Mouse (Mus musculus): Measurements from ENCODE around the gene Abhd11.
A peak's percentile ranks its signal among the peaks of the same experiment; 100 is the strongest.
"Not testable (repeated sequence)": the region's sequence is repeated elsewhere in the genome, so short reads cannot be mapped to it uniquely, and the experiment has no call there.

Gene Abhd11

DNA sequence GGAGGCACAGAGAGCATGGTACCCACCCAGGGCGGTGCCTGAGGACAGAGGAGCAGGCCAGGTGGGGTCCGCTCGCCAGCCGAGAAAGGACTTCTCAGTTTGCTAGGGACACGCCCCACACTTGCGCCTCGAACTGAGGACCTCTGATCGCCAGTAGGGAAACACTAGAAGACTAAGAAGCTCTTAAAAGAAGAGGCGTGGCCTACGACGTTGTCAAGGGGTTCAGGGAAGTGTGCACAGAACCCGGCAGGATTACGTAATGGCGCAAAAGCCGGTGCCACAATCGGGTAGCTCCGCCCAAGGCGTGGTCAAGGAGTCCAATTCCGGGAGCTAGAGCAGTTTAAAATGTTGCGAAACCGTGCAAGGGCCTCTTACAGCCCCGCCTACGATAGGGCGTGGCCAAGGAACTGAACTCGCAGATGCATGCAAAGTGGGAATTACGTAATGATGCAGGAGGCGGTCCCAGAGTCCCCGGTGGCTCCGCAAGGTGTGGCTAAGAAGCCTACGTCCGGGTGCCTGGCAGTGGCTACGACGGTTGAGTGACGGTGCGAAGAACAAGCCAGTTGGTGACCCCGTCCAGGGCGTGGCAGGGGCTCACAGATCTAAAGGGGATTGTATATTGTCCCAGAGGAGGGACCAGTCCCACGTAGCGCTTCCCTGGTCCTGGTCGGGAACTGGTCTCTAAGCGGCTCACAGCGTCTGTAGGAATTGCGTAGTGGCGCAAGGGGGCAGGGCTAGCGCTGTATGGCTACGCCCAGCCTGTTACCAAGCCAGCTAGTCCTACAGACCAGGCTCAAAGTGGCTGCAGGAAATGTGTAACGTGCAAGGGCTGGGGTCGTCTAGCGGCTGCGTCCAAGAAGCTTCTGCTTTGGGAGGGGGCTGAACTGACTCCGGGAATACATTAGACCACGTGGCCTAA, at the start of gene Abhd11:
Gene Abhd11, plus strand, starts transcription at position 482 of the 919 bp plus-strand sequence.
- peak; percentile 99 to 100 for DNase-seq

DNA sequence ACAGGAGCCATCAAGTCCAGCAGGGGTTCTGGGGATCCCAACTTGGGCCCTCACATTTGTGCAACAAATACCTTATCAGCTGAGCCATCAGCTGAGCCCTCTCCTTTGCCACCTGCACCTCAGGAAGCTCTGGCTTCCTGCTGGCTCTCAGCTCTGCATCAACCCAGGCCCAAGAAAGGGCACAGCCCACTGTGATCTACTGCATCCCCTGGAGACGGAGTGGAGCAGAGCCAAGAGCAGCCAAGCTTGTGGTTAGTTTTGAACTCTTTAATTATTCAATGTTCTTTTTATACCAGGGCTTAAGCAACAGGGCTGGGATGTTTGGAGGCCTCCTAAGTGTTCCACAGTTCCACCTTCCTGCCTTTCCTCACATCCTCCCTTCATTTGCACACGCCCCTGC, 48.5 kb upstream of the Abhd11 start:
- no peak for DNase-seq

DNA sequence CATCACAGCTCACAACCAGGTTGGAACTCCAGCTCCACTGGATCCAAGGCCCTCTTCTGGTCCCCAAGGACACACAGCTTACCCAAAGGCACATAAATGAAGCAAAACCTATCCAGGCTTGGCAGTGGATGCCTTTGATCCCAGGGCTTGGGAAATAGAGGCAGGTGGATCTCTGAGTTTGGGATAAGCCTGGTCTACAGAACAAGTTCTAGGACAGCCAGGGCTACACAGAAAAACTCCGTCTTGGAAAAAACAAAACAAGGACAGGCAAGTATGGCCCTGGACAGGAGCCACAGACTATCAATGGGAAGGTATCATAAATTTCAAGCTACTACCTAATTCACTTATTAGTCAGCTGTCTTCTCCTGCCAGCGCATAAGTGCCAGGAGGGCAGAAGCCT, 47.4 kb upstream of the Abhd11 start:
- no peak for DNase-seq

DNA sequence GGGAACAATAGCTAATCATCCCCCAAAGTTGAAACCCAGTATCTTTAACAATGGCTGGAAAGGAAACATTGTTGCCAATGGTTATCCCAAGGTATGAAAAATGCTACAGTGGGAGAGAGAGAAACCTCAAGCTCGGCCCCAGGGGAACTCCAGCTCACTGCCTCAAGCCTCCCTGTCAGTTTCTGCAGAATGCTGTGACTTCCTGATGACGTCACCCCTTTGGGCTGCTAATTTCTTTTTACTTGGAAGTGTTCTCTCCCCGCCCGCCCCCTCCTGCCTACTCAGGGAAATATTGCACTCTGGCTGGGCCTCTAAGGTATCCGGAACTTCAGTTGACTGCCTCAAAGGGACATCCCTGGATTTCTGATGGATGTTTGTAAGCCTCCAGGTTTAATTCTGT, 45.4 kb upstream of the Abhd11 start:
- DNase-seq, result peak; percentile 74 to 77

DNA sequence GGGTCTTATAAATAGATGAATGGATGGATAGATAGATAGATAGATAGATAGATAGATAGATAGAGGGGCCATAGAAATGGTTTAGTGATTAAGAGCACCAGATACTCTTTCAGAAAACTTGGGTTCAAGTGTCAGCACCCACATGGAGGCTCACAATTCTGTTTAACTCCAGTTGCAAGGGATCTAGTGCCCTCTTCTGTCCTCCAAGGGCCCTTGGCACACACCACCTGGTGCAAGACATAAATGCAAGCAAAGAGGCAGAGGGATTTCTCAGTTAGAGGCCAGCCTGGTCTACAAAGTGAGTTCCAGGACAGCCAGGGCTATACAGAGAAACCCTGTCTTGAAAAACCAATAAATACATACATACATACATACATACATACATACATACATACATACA, 44.3 kb upstream of the Abhd11 start:
- not testable (repeated sequence) for DNase-seq

DNA sequence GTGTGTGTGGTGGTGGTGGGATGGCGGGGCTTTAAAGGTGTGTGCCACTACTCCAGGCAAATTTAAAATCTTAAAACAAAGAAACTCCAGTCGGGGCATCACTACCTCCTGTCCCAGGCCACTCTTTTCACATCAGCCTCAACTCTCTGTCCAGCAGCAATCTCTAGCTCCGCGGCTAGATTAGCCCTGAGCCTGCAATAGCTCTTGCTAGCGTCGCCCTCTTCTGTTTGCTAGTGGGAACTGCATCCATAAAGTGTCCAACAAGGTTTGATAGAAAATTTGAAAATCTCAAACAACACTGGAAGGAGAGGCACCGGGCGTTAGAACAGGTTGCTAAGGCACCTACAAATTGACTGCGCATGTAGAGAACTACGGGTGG, 43.5 kb upstream of the Abhd11 start:
- peak; percentile 65 to 86 for DNase-seq

DNA sequence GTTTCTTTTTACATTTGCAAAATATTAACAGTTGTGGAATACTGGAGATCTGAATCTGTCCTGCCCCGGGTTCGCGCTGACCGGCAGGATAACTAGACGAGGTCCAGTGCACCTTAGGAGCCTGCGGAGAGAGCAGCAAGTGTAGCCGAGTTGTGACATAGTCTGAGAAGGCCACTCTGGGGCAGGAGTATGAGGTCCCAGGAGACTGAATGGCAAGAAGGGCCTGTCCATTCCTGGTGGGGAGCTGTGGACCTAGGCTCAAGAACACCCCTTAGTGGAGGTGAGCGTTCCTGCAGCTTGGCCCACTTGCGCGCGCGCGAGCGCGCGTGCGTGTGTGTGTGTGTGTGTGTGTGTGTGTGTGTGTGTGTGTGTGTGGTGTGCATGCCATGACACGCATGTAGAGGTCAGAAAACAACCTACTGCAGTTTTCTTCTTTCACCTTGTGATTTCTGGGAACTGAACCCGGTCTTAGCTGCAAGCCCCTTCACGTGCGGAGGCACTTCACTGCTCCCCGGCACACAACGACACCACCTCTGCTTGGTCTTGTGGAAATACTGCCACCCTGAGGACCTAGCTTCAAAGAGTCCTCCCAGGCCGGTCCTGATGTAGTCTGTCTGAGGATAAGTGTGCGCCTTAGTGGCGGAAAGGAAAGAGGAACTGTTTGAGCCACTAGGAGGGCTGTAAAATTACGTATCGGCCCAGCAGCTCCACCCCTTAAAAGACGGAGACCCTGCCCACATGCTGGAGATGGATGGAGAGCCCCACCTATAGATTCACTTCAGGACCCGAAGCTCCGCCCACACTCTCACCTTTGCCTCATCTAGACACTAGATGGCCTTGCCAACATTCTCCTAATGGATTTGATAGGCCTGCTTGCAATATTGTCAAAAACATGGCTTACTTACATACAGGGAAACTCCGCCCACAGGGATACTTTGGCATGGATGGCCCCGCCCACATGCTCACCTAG, 42.8 kb upstream of the Abhd11 start:
- peak; percentile 70 to 81 for DNase-seq

DNA sequence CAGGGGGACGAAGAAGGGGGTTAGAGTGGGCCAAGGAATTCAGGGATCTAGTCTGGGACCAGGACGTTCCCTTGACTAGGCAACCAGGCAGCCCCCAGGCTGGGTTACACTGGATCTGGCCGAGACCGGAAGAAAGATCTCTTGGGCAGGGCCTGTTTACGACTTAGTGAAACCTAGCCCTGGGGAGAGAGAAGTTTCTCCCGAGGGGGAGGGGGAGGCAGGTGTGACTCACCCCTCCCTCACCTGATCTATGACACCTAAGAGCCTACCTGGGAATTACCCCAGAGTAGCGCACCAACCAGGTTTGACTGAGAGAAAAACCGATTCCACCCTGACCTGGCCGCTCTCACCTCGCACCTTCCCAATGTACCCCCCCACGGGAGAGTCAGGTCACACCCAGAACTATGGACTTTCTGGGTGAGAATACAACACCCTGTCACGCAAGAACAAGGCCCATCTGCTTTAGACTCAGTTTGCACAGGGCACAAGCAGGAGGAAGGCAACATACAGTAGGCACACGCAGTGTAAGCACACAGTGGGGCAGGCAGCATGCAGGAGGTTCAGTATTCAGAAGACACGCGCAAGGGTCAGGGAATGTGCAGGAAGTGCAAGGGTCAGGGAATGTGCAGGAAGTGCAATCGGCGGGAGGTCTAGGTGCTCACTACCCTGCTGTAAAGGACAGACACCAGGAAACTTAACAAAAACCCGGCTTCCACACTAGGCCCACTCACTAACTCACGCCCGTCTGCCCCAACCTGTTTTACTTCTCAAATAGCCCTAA, 41.6 kb upstream of the Abhd11 start:
- DNase-seq, result peak in 1 of 2 experiments; percentile 15

DNA sequence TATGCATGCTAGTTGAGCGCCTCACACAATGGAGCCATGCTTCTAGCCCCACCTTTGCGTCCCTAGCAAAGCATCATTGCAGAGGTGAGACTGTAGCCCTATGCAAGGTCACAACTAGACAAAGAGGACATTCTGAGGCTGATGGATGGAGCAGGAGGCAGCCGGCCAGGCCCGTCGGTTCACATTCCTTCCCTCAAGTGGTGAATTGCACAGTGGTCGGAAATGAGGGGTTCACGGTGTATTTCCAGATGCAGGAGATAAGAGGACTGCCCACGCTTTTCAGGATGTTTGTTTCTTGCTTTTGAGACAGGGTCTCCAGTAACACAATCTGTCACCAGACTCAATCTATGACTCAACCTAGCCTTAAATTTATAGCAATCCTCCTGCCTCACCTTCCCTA, 38.3 kb upstream of the Abhd11 start:
- peak; percentile 55 to 75 for DNase-seq

DNA sequence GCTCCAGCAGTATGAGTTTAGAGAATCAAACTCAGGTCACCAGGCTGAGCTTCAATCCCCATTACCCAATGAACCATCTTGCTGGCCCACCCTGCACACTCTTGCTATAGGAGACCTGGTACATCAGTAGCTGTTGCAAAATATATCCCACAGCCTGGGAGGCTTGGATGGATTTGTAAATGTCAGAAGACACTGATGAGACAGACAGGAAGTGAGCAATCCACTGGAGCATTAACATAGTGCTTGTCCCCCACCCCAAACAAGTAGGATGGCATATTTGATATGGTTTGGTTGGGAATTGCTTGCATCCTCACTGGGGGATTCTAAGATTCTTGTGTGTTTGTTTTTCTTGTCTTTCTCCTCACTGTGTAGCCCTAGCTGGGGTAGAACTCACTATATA, 35.9 kb upstream of the Abhd11 start:
- no peak for DNase-seq

DNA sequence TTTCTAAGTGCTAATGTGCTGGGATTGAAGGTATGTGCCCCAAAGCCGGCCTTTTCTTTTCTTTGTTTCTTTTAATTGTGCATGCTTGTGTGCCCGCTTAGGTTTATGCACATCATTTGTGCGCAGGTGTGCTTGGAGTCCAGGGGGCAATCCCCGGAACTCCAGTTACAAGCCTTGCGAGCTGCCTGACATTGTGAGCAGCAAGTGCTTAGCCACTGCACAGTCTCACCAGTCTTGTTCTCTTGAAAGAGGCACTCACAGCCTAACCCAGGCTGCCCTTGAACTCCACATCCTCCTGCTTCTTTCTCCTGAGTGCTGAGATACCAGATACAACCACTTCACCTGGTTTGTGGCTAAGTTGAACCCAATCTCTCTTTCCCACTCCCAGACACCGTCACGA, 35.4 kb upstream of the Abhd11 start:
- DNase-seq, result peak in 1 of 2 experiments; percentile 55

DNA sequence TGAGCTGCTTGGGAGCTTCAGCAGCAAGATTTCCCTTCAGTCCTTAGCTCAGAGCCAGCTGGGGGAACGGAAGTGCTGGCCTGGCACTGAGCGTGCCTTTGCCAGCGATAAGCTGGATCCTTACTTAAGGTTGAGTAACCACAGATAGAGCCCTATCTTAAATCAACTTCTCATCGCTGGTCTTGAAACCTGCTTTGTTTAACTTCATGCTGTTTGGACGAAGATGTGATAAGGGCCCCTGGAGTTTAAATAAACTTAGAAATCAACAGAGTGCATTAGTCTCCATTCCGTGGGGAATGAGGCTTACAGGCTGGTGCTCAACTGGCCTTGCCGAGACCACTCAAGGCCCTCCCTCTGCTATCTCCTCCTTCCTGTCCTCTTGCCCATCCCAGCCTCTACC, 34.7 kb upstream of the Abhd11 start:
- DNase-seq, result peak; percentile 37 to 71

DNA sequence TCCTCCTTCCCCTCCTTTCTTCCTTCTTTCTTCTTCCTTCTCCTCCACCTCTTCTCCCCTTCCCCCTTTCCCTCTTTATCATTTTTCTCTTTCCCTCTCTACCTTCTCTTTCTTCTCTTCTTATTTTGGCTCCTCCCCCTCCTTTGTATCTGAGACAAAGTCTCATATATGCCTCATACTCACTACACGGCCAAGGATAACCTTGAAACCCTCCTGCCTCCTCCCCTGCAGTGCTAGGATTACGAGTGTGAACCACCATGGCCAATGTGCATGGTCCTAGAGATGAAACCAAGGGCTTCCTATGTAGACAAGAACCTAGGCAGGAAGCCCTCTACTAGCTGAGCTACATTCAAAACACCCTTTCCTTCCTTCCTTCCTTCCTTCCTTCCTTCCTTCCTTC, 34.0 kb upstream of the Abhd11 start:
- no peak for DNase-seq

DNA sequence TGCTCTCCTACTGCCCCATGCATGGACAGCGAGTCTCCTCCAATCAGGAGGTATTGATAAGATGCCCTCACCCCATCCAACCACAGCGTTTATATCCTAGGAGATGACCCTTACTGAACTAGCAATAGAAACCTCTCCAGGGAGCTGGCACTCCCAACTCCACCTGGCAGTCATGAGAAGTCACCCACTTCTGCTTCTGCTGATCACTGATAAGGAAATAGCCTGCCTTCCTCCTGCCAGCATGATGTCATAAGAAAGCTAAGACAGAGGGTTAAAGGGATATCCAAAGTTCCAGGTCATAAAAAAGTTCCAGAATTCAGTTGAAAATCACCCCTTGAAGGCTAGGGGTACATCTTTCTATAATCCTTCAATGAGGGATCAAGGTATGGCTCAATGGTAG, 32.8 kb upstream of the Abhd11 start:
- no peak for DNase-seq

DNA sequence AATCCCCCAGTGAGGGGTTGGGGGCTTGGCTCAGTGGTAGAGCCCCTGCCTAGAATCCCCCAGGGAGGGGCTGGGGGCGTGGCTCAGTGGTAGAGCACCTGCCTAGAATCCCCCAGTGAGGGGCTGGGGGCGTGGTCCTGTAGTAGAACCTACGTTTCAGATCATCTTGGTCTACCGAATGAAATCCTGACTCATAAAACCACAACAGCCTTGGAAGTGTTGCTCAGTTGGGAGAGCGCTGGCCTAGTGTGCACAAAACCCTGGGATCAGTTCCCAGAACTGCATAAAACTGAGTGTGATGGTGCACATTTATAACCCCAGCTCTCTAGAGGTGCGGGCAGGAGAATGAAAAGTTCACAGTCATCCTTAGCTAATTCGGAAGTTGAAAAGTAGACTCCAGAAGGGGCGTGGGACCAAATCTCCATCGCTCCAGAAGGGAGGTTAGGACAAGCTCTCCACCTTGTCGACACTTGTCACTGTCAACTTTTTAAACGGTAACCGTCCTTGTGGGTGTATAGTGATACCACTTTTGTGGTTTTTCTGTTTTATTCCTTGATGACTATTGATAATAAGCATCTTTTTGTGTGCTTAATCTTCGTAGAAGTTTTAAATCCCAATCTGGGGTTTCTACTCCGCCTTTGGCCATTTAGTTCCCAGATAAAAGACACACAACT, 32.2 kb upstream of the Abhd11 start:
- DNase-seq, result no peak

DNA sequence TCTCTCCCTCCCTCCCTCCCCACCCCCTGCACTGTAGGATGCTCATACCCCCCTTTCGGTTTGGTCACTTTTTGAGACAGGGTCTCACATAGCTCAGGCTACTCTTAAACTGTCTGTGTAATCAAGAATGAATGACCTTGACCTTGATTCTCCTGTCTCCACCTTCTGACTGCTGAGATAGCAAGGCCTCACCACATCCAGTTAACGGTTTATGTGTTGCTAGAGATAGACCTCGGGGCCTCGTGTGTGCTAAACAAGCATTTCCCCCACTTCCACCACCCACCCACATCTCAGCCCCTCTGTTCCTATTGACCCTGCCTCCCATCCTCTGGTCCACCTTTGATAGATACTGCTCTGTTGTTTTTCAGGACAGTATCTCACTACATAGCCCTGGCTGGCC, 31.1 kb upstream of the Abhd11 start:
- no peak for DNase-seq

DNA sequence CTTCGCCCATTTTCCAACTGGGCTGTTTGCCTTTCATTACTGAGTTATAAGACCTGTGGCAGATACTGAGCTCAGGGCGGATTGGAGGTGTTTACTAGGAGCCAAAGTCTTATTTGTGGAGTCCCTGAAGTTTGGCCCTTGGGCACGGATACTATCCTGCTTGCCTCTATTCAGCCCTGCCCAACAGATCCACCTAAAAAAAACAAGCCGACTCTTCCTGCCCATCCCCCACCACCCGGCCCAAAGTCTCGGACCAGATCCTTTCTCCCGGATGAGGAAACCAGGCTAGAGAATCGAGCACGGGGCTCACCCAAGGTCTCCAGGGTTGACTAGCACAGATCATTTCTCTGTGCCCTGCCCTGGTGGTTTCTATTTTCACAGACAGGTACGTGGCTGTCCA, 27.8 kb upstream of the Abhd11 start:
- no peak for DNase-seq

DNA sequence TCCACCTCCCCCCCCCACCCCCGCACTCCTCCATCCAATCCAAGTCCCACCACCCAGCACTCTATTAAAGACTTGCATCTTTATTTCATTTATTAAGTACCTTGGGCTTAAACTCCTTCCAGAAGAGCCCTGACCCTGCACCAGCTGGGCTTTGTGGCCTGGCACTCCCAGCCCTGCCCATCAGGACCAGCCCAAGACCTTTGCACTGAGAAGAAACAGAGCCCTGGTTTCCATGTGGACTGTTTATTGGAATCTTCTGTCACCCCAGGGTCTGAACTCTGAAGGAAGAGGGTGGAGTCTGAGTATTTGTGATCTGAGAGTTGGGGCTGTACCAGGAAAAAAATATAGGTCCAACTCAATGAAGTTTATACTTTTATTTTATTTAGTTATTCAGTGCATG, 25.8 kb upstream of the Abhd11 start:
- no peak for DNase-seq

DNA sequence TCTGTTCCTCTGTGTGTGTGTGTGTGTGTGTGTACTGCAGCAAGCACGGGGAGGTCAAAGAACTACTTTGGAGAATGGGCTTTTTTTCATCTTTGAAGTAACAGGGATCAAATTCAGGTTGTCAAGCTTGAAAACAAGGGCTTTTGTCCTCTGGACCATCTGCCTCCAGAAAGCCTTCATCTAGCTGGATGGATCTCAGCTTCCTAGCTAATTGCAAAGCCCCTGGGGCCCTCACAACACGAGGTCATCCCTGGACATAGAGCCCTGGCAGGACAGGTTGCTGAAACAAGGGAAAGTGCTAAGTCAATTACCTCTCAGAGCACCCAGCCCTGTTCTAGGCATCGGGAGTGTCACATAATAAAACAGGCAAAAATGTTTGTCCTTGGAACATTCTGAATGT, 25.2 kb upstream of the Abhd11 start:
- DNase-seq, result no peak

DNA sequence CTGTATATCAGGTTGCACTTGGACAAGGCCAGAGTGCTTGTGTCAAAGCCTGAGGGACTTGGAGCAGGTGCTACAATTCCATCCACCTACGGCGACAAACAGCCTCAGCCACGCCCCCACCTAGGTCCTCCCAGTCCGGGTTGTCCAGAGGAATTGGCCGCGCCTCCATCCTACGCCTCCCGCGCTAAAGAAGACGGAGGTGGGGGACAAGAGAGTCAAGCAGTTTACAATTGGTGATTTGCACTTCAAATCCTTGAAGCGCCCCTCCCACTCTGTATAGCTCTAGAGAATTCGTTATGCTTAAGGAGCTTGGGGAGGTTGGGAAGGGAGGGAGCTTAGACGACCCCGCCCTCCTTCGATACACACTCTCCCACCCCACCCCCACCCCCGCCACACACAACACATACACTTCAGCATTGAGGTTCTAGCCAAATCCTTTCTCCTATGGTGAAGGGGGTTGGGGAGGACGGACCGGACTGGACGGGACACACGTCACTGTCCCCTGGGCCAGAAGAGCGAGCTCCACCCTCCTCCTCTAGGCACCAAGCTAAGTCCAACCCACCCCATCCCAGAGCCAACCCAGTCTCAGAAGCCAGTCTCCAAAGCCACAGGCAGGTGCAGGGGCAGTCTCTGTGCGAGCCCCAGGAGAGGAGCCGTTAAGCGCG, 23.2 kb upstream of the Abhd11 start, which contains the start of gene Cldn3:
Gene Cldn3, plus strand, starts transcription at position 582 of the 665 bp plus-strand sequence.
- DNase-seq, result peak; percentile 84 to 93

All from lung, postnatal 4 days (tissue).